ENCODE assay signal across 16 mouse cellular contexts in the genomic region with DNA sequence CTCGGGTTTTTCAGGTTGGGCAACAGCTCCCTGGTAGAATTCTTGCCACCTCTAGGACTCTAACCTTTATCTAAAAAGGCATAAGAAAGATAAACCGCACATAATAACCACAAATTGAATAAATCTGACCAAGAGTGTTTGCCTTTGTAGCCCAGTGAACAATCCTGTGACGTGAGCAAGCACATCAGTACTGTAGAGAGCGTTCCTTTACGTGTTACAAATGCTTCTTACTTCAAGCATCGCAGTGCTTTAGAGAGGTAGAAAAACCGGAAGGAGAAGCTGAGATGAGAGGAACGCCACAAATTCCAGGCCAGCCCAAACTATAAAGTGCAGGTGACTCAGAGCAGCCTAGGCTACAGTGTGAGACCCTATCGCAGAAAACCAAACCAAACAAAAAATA.
"Had no signal": no experiment of that assay in that cellular context is flagged by ENCODE, and none has a peak within 500 bp of the region (broad histone marks: within the 10 kb centered on the region; RNA-seq: fewer than 3 reads in every experiment).

No protein-coding gene starts in this region.

- H3K27me3 ChIP-seq: neural tube, embryonic 13.5 days; neural tube, embryonic 15.5 days; stomach, embryonic 15.5 days had no signal

- H3K4me1 ChIP-seq: stomach, embryonic 15.5 days had no signal

- H3K9me3 ChIP-seq: neural tube, embryonic 13.5 days; neural tube, embryonic 15.5 days; stomach, embryonic 15.5 days had no signal

- H3K9ac ChIP-seq: neural tube, embryonic 13.5 days; neural tube, embryonic 15.5 days; stomach, embryonic 15.5 days had no signal

- DNase-seq: retina, postnatal 1 day; right cerebral cortex, adult 18-20 months; right cerebral cortex, postnatal 14 days; right cerebral cortex, postnatal 25 days; right cerebral cortex, postnatal 4 days; spleen, adult 18-20 months; thymus, adult 18-20 months; thymus, adult 2 months; thymus, postnatal 14 days; thymus, postnatal 25 days; thymus, postnatal 36 days; thymus, postnatal 4 days had no signal

- H3K36me3 ChIP-seq: neural tube, embryonic 15.5 days; stomach, embryonic 15.5 days had no signal

- H3K4me3 ChIP-seq: neural tube, embryonic 13.5 days; neural tube, embryonic 15.5 days; stomach, embryonic 15.5 days had no signal

- H3K27ac ChIP-seq: neural tube, embryonic 13.5 days; neural tube, embryonic 15.5 days; stomach, embryonic 15.5 days; stomach, postnatal 0 days had no signal

- H3K4me2 ChIP-seq: neural tube, embryonic 13.5 days; neural tube, embryonic 15.5 days; stomach, embryonic 15.5 days had no signal
